Mouse (Mus musculus): ENCODE results near the gene Nes. TPM values are rescaled to one million over a fixed set of nuclear protein-coding genes. Genes with fewer than 3 reads are reported as not detected.
A peak's percentile ranks its signal among the peaks of the same experiment; 100 is the strongest.

The Nes gene
- polyA plus RNA-seq, 1 experiment from 2014 or later = 10.2 TPM

GRCm38 (mm10) chr3:87996401-87996800 is 25.5 kb downstream of the Nes start:
- WGBS = 5% methylated on average over 15 of the region's 15 CpGs
- H3K27me3 ChIP-seq (ENCODE audit: control insufficient read depth, insufficient read depth, low read length) = peaks cover 85% of the 10 kb centered on the region
- H3K4me1 ChIP-seq (ENCODE audit: control insufficient read depth, insufficient read depth, low read length) = peaks cover 11% of the 10 kb centered on the region
- H3K9ac ChIP-seq (ENCODE audit: low read length) = no peak overlapping the region
- no peaks in the 10 kb centered on the region for H3K36me3 ChIP-seq (ENCODE audit: control insufficient read depth, insufficient read depth, low read length)
- H3K27ac ChIP-seq (ENCODE audit: low read length) = no peak overlapping the region
- ATAC-seq (ENCODE audit: insufficient read depth, low FRiP score) = no peak
- H3K9me3 ChIP-seq (replicated peaks; ENCODE audit: control insufficient read depth, low read length) = no peaks in the 10 kb centered on the region
- no peak overlapping the region for H3K4me2 ChIP-seq (ENCODE audit: low read depth, low read length)
- H3K4me3 ChIP-seq (replicated peaks; ENCODE audit: low read length) = no peak overlapping the region

- Histone ChIP-seq H3K36me3 (ENCODE audit: control insufficient read depth, insufficient read depth, low read length) (no peaks in the 10 kb centered on the region), H3K4me1 (ENCODE audit: control insufficient read depth, insufficient read depth, low read length) (peaks cover 11% of the 10 kb centered on the region), H3K4me3 (replicated peaks; ENCODE audit: low read length) (peak overlapping the region; percentile 32), H3K9ac (ENCODE audit: low read length) (no peak overlapping the region), H3K9me3 (replicated peaks; ENCODE audit: control insufficient read depth, low read length) (no peaks in the 10 kb centered on the region), H3K27me3 (ENCODE audit: control insufficient read depth, insufficient read depth, low read length) (peaks cover 92% of the 10 kb centered on the region), H3K4me2 (ENCODE audit: low read depth, low read length) (peak overlapping the region; percentile 52), H3K27ac (ENCODE audit: low read length) (no peak overlapping the region)
- peak; percentile 34; the same call in 1 of the 2 replicates for ATAC-seq (ENCODE audit: insufficient read depth, low FRiP score)
- WGBS = 1% methylated on average over 49 of the region's 49 CpGs
Measured at GRCm38 (mm10) chr3:87996971-87997614, 26.2 kb downstream of the Nes start.

GRCm38 (mm10) chr3:87998747-87999146 is 27.9 kb downstream of the Nes start:
- ATAC-seq (ENCODE audit: insufficient read depth, low FRiP score) = no peak
- 8% methylated on average over 5 of the region's 7 CpGs for WGBS
- H3K27ac ChIP-seq (ENCODE audit: low read length) = no peak overlapping the region
- no peaks in the 10 kb centered on the region for H3K9me3 ChIP-seq (replicated peaks; ENCODE audit: control insufficient read depth, low read length)
- peaks cover 11% of the 10 kb centered on the region for H3K4me1 ChIP-seq (ENCODE audit: control insufficient read depth, insufficient read depth, low read length)
- no peaks in the 10 kb centered on the region for H3K36me3 ChIP-seq (ENCODE audit: control insufficient read depth, insufficient read depth, low read length)
- no peak overlapping the region for H3K4me3 ChIP-seq (replicated peaks; ENCODE audit: low read length)
- no peak overlapping the region for H3K9ac ChIP-seq (ENCODE audit: low read length)
- H3K27me3 ChIP-seq (ENCODE audit: control insufficient read depth, insufficient read depth, low read length) = peaks cover 96% of the 10 kb centered on the region
- H3K4me2 ChIP-seq (ENCODE audit: low read depth, low read length) = no peak overlapping the region

GRCm38 (mm10) chr3:87999243-87999895 is 28.5 kb downstream of the Nes start:
- peaks cover 92% of the 10 kb centered on the region for H3K27me3 ChIP-seq (ENCODE audit: control insufficient read depth, insufficient read depth, low read length)
- H3K27ac ChIP-seq (ENCODE audit: low read length) = no peak overlapping the region
- no peak overlapping the region; the same call in 1 of the 2 replicates for H3K9ac ChIP-seq (ENCODE audit: low read length)
- WGBS = 2% methylated on average over 38 of the region's 38 CpGs
- peak overlapping the region; percentile 43 for H3K4me3 ChIP-seq (replicated peaks; ENCODE audit: low read length)
- no peak for ATAC-seq (ENCODE audit: insufficient read depth, low FRiP score)
- H3K4me2 ChIP-seq (ENCODE audit: low read depth, low read length) = peak overlapping the region; percentile 60
- no peaks in the 10 kb centered on the region for H3K9me3 ChIP-seq (replicated peaks; ENCODE audit: control insufficient read depth, low read length)
- H3K4me1 ChIP-seq (ENCODE audit: control insufficient read depth, insufficient read depth, low read length) = peaks cover 11% of the 10 kb centered on the region
- no peaks in the 10 kb centered on the region for H3K36me3 ChIP-seq (ENCODE audit: control insufficient read depth, insufficient read depth, low read length)

DNA sequence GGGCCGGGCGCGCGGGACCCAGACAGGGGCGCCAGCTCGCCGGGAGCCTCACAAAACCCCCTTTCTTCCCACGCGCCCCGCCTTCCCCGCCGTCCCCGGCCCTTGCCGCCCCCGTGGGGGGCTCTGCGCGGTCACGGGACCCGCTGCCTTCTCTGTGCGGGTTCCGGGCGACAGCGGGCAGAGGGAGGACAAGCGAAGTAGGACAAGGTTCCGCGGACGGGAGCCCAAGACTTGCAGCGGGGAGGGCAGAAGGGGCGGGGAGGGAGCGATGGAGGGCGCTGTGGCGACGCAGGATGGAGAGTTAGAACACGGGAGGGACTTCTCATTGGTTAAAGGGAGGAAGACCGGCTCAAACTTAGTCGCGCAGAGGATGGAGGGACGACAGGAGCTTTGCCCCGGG is 29.3 kb downstream of the Nes start, which contains the start of gene Bcan:
TSS of gene Bcan (minus strand) at position 50 of the 400 bp plus-strand sequence.
- under 1% methylated on average over 39 of the region's 39 CpGs for WGBS
- no peak within 1 kb of the TSS for H3K27ac ChIP-seq (ENCODE audit: low read length)
- peak within 1 kb of the TSS; percentile 21 for H3K9ac ChIP-seq (ENCODE audit: low read length)
- peaks cover 11% of the 10 kb centered on the region for H3K4me1 ChIP-seq (ENCODE audit: control insufficient read depth, insufficient read depth, low read length)
- H3K9me3 ChIP-seq (replicated peaks; ENCODE audit: control insufficient read depth, low read length) = no peaks in the 10 kb centered on the region
- peaks cover 84% of the 10 kb centered on the region for H3K27me3 ChIP-seq (ENCODE audit: control insufficient read depth, insufficient read depth, low read length)
- H3K4me3 ChIP-seq (replicated peaks; ENCODE audit: low read length) = peak within 1 kb of the TSS; percentile 43
- H3K36me3 ChIP-seq (ENCODE audit: control insufficient read depth, insufficient read depth, low read length) = no peaks in the 10 kb centered on the region
- ATAC-seq (ENCODE audit: insufficient read depth, low FRiP score) = no peak
- peak within 1 kb of the TSS; percentile 60 for H3K4me2 ChIP-seq (ENCODE audit: low read depth, low read length)

DNA sequence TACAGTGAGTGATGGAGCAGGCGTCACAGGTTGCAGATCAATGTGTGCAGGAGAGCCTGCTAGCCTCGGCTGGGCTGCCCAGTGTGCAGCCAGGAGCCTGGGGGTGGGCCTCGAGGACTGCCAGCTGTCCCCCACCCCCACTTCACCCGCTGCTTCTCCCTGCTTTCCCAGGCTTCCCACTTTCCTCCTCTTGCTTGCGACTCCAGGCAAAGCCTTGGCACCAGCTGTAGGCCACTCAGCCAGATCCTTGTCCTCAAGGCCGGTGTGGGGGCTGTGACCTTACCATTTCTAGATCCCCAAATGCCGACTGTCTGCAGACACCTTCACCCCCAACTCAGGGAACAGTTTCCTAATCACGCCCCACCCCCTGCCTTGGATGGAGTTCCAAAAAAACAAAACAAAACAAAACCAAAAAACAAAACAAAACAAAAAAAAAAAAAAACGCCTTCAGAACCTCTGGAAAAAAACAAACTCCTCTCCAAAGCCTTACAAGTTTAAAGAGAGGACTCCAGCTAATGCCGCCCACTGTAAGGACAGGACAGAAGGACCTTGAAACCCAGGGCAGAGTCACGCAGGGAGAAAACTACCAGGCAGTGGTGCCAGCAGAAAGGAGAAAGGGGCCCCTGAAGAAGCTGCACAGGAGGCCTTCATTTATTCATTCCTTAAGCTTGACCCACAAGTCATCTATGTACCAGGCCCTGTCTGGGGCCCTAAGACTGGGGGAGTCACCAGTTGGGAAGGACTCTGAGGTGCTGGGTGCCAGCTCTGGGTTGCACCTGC is 30.1 kb downstream of the Nes start:
- H3K9ac ChIP-seq (ENCODE audit: low read length) = no peak overlapping the region
- no peak overlapping the region for H3K27ac ChIP-seq (ENCODE audit: low read length)
- no peak for ATAC-seq (ENCODE audit: insufficient read depth, low FRiP score)
- H3K4me2 ChIP-seq (ENCODE audit: low read depth, low read length) = no peak overlapping the region
- peaks cover 76% of the 10 kb centered on the region for H3K27me3 ChIP-seq (ENCODE audit: control insufficient read depth, insufficient read depth, low read length)
- H3K4me1 ChIP-seq (ENCODE audit: control insufficient read depth, insufficient read depth, low read length) = peaks cover 11% of the 10 kb centered on the region
- H3K4me3 ChIP-seq (replicated peaks; ENCODE audit: low read length) = no peak overlapping the region
- no peaks in the 10 kb centered on the region; the same call in 1 of the 2 replicates for H3K9me3 ChIP-seq (replicated peaks; ENCODE audit: control insufficient read depth, low read length)
- 15% methylated on average over 11 of the region's 11 CpGs for WGBS
- no peaks in the 10 kb centered on the region for H3K36me3 ChIP-seq (ENCODE audit: control insufficient read depth, insufficient read depth, low read length)

DNA sequence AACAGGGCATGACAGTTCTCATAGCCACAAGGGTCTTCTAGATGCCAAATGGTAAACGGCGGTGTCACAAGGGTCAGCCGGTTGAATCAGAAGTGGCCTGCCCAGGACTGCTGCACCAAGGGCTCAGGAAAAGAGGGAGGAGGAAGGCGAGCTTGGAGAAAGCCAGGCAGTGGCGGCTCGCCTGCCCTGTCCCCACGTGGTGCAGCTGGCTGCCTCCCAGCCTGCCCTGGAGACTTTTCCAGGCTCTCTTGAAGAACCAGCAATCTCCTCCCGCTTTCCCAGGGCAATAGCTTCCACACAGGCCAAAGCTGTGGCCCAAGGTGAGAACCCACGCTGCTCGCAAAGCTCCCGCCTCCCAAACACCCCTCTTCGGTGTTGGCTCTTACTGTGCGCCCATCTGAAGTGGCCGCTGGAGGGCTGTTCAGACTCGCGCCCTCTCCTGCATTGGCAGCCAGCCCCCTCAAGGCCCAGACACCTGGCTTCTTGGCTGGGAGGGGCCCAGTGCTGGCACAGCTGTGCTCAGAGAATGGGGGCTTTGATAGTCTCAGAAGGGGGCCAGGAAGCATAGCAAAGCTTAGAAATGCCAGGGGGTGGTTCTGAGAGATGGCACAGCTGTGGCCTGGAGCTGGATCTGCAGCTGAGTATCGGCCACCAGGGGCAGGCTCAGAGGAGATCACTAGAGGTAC is 31.6 kb downstream of the Nes start:
- WGBS = 5% methylated on average over 17 of the region's 17 CpGs
- ATAC-seq (ENCODE audit: insufficient read depth, low FRiP score) = no peak

GRCm38 (mm10) chr3:88005822-88006786 is 35.2 kb downstream of the Nes start:
- WGBS = 66% methylated on average over 18 of the region's 18 CpGs
- H3K4me1 ChIP-seq (ENCODE audit: control insufficient read depth, insufficient read depth, low read length) = no peaks in the 10 kb centered on the region
- no peak overlapping the region for H3K9ac ChIP-seq (ENCODE audit: low read length)
- no peak for ATAC-seq (ENCODE audit: insufficient read depth, low FRiP score)
- no peak overlapping the region for H3K27ac ChIP-seq (ENCODE audit: low read length)
- no peak overlapping the region for H3K4me2 ChIP-seq (ENCODE audit: low read depth, low read length)
- no peak overlapping the region for H3K4me3 ChIP-seq (replicated peaks; ENCODE audit: low read length)
- H3K36me3 ChIP-seq (ENCODE audit: control insufficient read depth, insufficient read depth, low read length) = no peaks in the 10 kb centered on the region
- peaks cover 25% of the 10 kb centered on the region for H3K27me3 ChIP-seq (ENCODE audit: control insufficient read depth, insufficient read depth, low read length)
- H3K9me3 ChIP-seq (replicated peaks; ENCODE audit: control insufficient read depth, low read length) = no peaks in the 10 kb centered on the region; the same call in 1 of the 2 replicates

More for the DNA sequence above, 31.6 kb downstream of the Nes start:
- Histone ChIP-seq H3K27me3 (ENCODE audit: control insufficient read depth, insufficient read depth, low read length) (peaks cover 61% of the 10 kb centered on the region), H3K27ac (ENCODE audit: low read length) (no peak overlapping the region), H3K9ac (ENCODE audit: low read length) (no peak overlapping the region), H3K4me1 (ENCODE audit: control insufficient read depth, insufficient read depth, low read length) (peaks cover 11% of the 10 kb centered on the region), H3K4me3 (replicated peaks; ENCODE audit: low read length) (no peak overlapping the region), H3K36me3 (ENCODE audit: control insufficient read depth, insufficient read depth, low read length) (no peaks in the 10 kb centered on the region), H3K4me2 (ENCODE audit: low read depth, low read length) (no peak overlapping the region), H3K9me3 (replicated peaks; ENCODE audit: control insufficient read depth, low read length) (no peaks in the 10 kb centered on the region; the same call in 1 of the 2 replicates)

Measured in stomach, embryonic 16.5 days (tissue).